Mouse (Mus musculus): ENCODE results near the gene Ddx52. TPM values are rescaled to one million over a fixed set of nuclear protein-coding genes. Genes with fewer than 3 reads are reported as not detected.
A peak's percentile ranks its signal among the peaks of the same experiment; 100 is the strongest.

Ddx52 gene
- polyA plus RNA-seq, 1 experiment from 2014 or later = 52.7 TPM

DNA sequence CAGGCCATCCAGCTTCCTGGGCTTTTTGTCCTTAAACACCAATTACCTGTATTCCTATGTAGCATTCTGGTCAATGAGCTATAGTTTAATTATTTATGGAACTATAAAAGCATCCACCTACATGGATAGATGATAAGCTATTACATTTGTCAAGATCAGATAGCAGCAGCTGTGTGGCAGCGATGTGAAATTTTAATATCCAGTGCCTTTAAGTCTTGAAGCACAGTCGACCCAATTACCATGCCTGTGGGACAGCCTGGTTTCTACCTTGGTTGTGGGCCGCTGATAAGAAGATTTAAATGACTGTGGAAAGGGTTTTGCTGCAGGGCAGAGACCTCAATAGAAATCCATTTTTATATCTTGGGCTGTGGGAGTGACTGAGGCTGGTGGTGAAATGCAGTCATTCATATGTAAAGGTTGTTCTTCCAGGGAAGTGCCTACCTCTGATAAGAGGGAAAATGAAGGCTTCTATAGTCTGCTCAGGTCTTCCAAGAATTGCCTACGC, 57.6 kb downstream of the Ddx52 start:
- H3K4me2 ChIP-seq (ENCODE audit: low read depth, low read length, severe bottlenecking) = no peak overlapping the region
- H3K27ac ChIP-seq (ENCODE audit: low read depth, low read length) = no peak overlapping the region
- H3K9ac ChIP-seq (ENCODE audit: low read length) = no peak overlapping the region
- DNase-seq (ENCODE audit: low spot score) = no peak
- H3K27me3 ChIP-seq (ENCODE audit: control insufficient read depth, insufficient read depth, low read length) = no peaks in the 10 kb centered on the region
- H3K9me3 ChIP-seq (ENCODE audit: control insufficient read depth, low read length) = no peaks in the 10 kb centered on the region
- no peak for ATAC-seq (replicated peaks; ENCODE audit: low FRiP score)
- no peaks in the 10 kb centered on the region; the same call in 1 of the 2 replicates for H3K36me3 ChIP-seq (ENCODE audit: control insufficient read depth, insufficient read depth, low read length)
- H3K4me3 ChIP-seq (ENCODE audit: low read depth, low read length) = no peak overlapping the region
- WGBS = 87% methylated on average over 4 of the region's 4 CpGs
- no peaks in the 10 kb centered on the region for H3K4me1 ChIP-seq (replicated peaks; ENCODE audit: control insufficient read depth, insufficient read depth, low read length)

DNA sequence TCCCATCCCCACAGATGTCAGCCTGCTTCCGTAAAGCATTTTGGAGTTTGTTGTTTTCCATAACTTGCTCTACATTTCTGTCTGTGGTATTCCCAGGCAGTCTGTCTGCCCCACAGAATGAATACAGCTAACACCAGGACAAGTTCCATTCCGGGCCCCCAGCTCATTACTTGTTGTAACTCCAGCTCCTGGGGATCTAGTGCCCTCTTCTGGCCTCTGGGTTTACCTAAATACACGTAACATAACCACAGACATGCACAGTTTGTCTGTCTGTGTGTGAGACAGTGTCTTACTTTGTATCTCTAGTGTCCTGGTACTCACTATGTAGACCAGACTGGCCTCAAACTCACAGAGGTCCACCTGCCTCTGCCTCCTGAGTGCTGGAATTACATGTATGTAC, 59.4 kb downstream of the Ddx52 start:
- ATAC-seq (replicated peaks; ENCODE audit: low FRiP score) (no peak), DNase-seq (ENCODE audit: low spot score) (no peak)
- no peak overlapping the region for H3K27ac ChIP-seq (ENCODE audit: low read depth, low read length)
- H3K4me3 ChIP-seq (ENCODE audit: low read depth, low read length) = no peak overlapping the region
- no peak overlapping the region for H3K9ac ChIP-seq (ENCODE audit: low read length)
- no peaks in the 10 kb centered on the region; the same call in 1 of the 2 replicates for H3K36me3 ChIP-seq (ENCODE audit: control insufficient read depth, insufficient read depth, low read length)
- no peaks in the 10 kb centered on the region for H3K27me3 ChIP-seq (ENCODE audit: control insufficient read depth, insufficient read depth, low read length)
- H3K4me1 ChIP-seq (replicated peaks; ENCODE audit: control insufficient read depth, insufficient read depth, low read length) = no peaks in the 10 kb centered on the region
- no peaks in the 10 kb centered on the region for H3K9me3 ChIP-seq (ENCODE audit: control insufficient read depth, low read length)
- WGBS = 90% methylated on average over 3 of the region's 3 CpGs
- H3K4me2 ChIP-seq (ENCODE audit: low read depth, low read length, severe bottlenecking) = no peak overlapping the region

GRCm38 (mm10) chr11:84003986-84004385, 62.1 kb downstream of the Ddx52 start:
- DNase-seq (ENCODE audit: low spot score) (no peak), ATAC-seq (replicated peaks; ENCODE audit: low FRiP score) (no peak)
- WGBS = 86% methylated on average over 6 of the region's 6 CpGs
- Histone ChIP-seq H3K4me2 (ENCODE audit: low read depth, low read length, severe bottlenecking) (no peak overlapping the region), H3K36me3 (ENCODE audit: control insufficient read depth, insufficient read depth, low read length) (peaks cover 5% of the 10 kb centered on the region; the same call in 1 of the 2 replicates), H3K4me1 (replicated peaks; ENCODE audit: control insufficient read depth, insufficient read depth, low read length) (no peaks in the 10 kb centered on the region), H3K9ac (ENCODE audit: low read length) (no peak overlapping the region), H3K27me3 (ENCODE audit: control insufficient read depth, insufficient read depth, low read length) (no peaks in the 10 kb centered on the region), H3K4me3 (ENCODE audit: low read depth, low read length) (no peak overlapping the region), H3K27ac (ENCODE audit: low read depth, low read length) (no peak overlapping the region), H3K9me3 (ENCODE audit: control insufficient read depth, low read length) (no peaks in the 10 kb centered on the region)

DNA sequence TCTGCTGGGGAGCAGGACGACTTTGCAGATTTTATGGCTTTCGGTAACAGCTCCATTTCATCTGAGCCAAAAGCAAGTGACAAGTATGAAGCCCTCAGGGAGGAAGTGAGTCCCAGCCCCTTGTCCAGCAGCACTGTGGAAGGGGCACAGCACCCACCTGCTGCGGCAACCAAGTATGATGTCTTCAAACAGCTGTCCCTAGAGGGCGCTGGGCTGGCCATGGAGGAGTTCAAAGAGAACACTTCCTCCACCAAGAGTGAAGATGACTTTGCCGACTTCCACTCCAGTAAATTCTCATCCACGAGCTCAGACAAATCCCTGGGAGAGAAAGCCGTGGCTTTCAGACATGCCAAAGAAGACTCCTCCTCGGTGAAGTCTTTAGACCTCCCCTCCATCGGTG, 67.1 kb downstream of the Ddx52 start:
- Histone ChIP-seq H3K9me3 (ENCODE audit: control insufficient read depth, low read length) (no peaks in the 10 kb centered on the region), H3K4me1 (replicated peaks; ENCODE audit: control insufficient read depth, insufficient read depth, low read length) (peaks cover 7% of the 10 kb centered on the region; the same call in 1 of the 2 replicates), H3K36me3 (ENCODE audit: control insufficient read depth, insufficient read depth, low read length) (peaks cover 5% of the 10 kb centered on the region; the same call in 1 of the 2 replicates), H3K4me2 (ENCODE audit: low read depth, low read length, severe bottlenecking) (no peak overlapping the region), H3K27ac (ENCODE audit: low read depth, low read length) (no peak overlapping the region), H3K27me3 (ENCODE audit: control insufficient read depth, insufficient read depth, low read length) (no peaks in the 10 kb centered on the region), H3K9ac (ENCODE audit: low read length) (no peak overlapping the region), H3K4me3 (ENCODE audit: low read depth, low read length) (no peak overlapping the region)
- ATAC-seq (replicated peaks; ENCODE audit: low FRiP score) (no peak), DNase-seq (ENCODE audit: low spot score) (no peak)
- 87% methylated on average over 9 of the region's 9 CpGs for WGBS

DNA sequence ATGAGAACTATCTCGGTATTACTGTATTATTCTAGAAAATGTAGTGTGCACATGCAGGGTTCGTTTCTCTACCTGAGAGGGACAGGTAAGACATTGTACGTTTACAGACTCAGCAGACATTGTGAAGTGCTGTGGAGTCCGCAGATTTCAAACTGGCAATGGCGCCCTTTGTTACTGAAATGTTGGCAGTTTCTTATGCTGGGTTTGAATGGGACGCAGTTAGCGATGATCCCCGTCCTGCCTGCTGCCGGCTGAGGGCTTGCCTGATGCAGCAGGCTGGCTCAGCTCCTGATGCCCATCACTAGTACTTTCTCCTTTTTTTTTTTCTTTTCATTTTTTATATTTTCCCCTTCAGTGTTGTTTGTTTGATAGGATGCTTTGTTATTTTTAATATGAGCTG, 68.5 kb downstream of the Ddx52 start:
- Histone ChIP-seq H3K4me2 (ENCODE audit: low read depth, low read length, severe bottlenecking) (no peak overlapping the region), H3K27ac (ENCODE audit: low read depth, low read length) (no peak overlapping the region), H3K9ac (ENCODE audit: low read length) (no peak overlapping the region), H3K27me3 (ENCODE audit: control insufficient read depth, insufficient read depth, low read length) (no peaks in the 10 kb centered on the region), H3K4me3 (ENCODE audit: low read depth, low read length) (no peak overlapping the region), H3K4me1 (replicated peaks; ENCODE audit: control insufficient read depth, insufficient read depth, low read length) (peaks cover 7% of the 10 kb centered on the region; the same call in 1 of the 2 replicates), H3K9me3 (ENCODE audit: control insufficient read depth, low read length) (no peaks in the 10 kb centered on the region), H3K36me3 (ENCODE audit: control insufficient read depth, insufficient read depth, low read length) (peaks cover 5% of the 10 kb centered on the region; the same call in 1 of the 2 replicates)
- WGBS = 73% methylated on average over 9 of the region's 9 CpGs
- DNase-seq (ENCODE audit: low spot score) = no peak
- no peak for ATAC-seq (replicated peaks; ENCODE audit: low FRiP score)

- H3K27ac ChIP-seq (ENCODE audit: low read depth, low read length) = no peak overlapping the region; the same call in 1 of the 2 replicates
- DNase-seq (ENCODE audit: low spot score) = no peak
- peaks cover 7% of the 10 kb centered on the region; the same call in 1 of the 2 replicates for H3K4me1 ChIP-seq (replicated peaks; ENCODE audit: control insufficient read depth, insufficient read depth, low read length)
- no peaks in the 10 kb centered on the region for H3K27me3 ChIP-seq (ENCODE audit: control insufficient read depth, insufficient read depth, low read length)
- no peak overlapping the region for H3K4me3 ChIP-seq (ENCODE audit: low read depth, low read length)
- no peaks in the 10 kb centered on the region for H3K9me3 ChIP-seq (ENCODE audit: control insufficient read depth, low read length)
- no peak overlapping the region for H3K4me2 ChIP-seq (ENCODE audit: low read depth, low read length, severe bottlenecking)
- H3K9ac ChIP-seq (ENCODE audit: low read length) = peak overlapping the region; percentile 7; the same call in 1 of the 2 replicates
- no peak for ATAC-seq (replicated peaks; ENCODE audit: low FRiP score)
- 19% methylated on average over 12 of the region's 12 CpGs for WGBS
- H3K36me3 ChIP-seq (ENCODE audit: control insufficient read depth, insufficient read depth, low read length) = peaks cover 5% of the 10 kb centered on the region; the same call in 1 of the 2 replicates
Measured at GRCm38 (mm10) chr11:84011050-84011449, 69.2 kb downstream of the Ddx52 start.

- Histone ChIP-seq H3K4me2 (ENCODE audit: low read depth, low read length, severe bottlenecking) (no peak overlapping the region), H3K27me3 (ENCODE audit: control insufficient read depth, insufficient read depth, low read length) (no peaks in the 10 kb centered on the region), H3K36me3 (ENCODE audit: control insufficient read depth, insufficient read depth, low read length) (peaks cover 5% of the 10 kb centered on the region; the same call in 1 of the 2 replicates), H3K9ac (ENCODE audit: low read length) (no peak overlapping the region), H3K4me1 (replicated peaks; ENCODE audit: control insufficient read depth, insufficient read depth, low read length) (peaks cover 7% of the 10 kb centered on the region; the same call in 1 of the 2 replicates), H3K4me3 (ENCODE audit: low read depth, low read length) (no peak overlapping the region), H3K27ac (ENCODE audit: low read depth, low read length) (no peak overlapping the region; the same call in 1 of the 2 replicates), H3K9me3 (ENCODE audit: control insufficient read depth, low read length) (no peaks in the 10 kb centered on the region)
- DNase-seq (ENCODE audit: low spot score) = no peak
- ATAC-seq (replicated peaks; ENCODE audit: low FRiP score) = no peak
- WGBS = 24% methylated on average over 2 of the region's 2 CpGs
Measured at GRCm38 (mm10) chr11:84011576-84011975, 69.7 kb downstream of the Ddx52 start.

Data from forebrain, embryonic 11.5 days (tissue).